Mouse (Mus musculus): ENCODE results near the gene Stra6l. TPM values are rescaled to one million over a fixed set of nuclear protein-coding genes. Genes with fewer than 3 reads are reported as not detected.
A peak's percentile ranks its signal among the peaks of the same experiment; 100 is the strongest.

Stra6l gene
- polyA plus RNA-seq, 1 experiment = 4.8 TPM

GRCm38 (mm10) chr4:45861160-45861559 lies 12.7 kb downstream of the Stra6l start:
- 58% methylated on average over 5 of the region's 5 CpGs for WGBS
- TF ChIP-seq CTCF (IDR thresholded peaks at IDR 0.05; ENCODE audit: extremely low read depth, insufficient read depth, insufficient read length, insufficient replicate concordance) (no peak), POLR2A (IDR thresholded peaks at IDR 0.05; ENCODE audit: low read depth, low read length) (no peak)
- H3K27ac ChIP-seq (ENCODE audit: insufficient read depth, low read length) = no peak overlapping the region

GRCm38 (mm10) chr4:45867416-45867815 lies 19.0 kb downstream of the Stra6l start:
- no peak for DNase-seq (ENCODE audit: low read depth in 1 of 2, low spot score in 2 of 2)
- Histone ChIP-seq H3K4me3 (ENCODE audit: extremely low read depth, insufficient read depth, insufficient read length) (no peak overlapping the region), H3K4me1 (ENCODE audit: control insufficient read depth, insufficient read depth, insufficient read length) (no peaks in the 10 kb centered on the region), H3K27me3 (ENCODE audit: control insufficient read depth, insufficient read depth, low read length) (no peaks in the 10 kb centered on the region), H3K36me3 (ENCODE audit: control insufficient read depth, insufficient read depth, low read length) (no peaks in the 10 kb centered on the region), H3K27ac (ENCODE audit: insufficient read depth, low read length) (no peak overlapping the region)
- WGBS = 92% methylated on average over 8 of the region's 8 CpGs
- TF ChIP-seq CTCF (IDR thresholded peaks at IDR 0.05; ENCODE audit: extremely low read depth, insufficient read depth, insufficient read length, insufficient replicate concordance) (no peak), POLR2A (IDR thresholded peaks at IDR 0.05; ENCODE audit: low read depth, low read length) (no peak)

More at GRCm38 (mm10) chr4:45861160-45861559, 12.7 kb downstream of the Stra6l start:
- Histone ChIP-seq H3K36me3 (ENCODE audit: control insufficient read depth, insufficient read depth, low read length) (no peaks in the 10 kb centered on the region), H3K4me3 (ENCODE audit: extremely low read depth, insufficient read depth, insufficient read length) (no peak overlapping the region), H3K4me1 (ENCODE audit: control insufficient read depth, insufficient read depth, insufficient read length) (no peaks in the 10 kb centered on the region), H3K27me3 (ENCODE audit: control insufficient read depth, insufficient read depth, low read length) (no peaks in the 10 kb centered on the region)
- DNase-seq (ENCODE audit: low read depth in 1 of 2, low spot score in 2 of 2) = no peak

GRCm38 (mm10) chr4:45869021-45869815 lies 20.8 kb downstream of the Stra6l start:
- Histone ChIP-seq H3K27ac (ENCODE audit: insufficient read depth, low read length) (no peak overlapping the region), H3K27me3 (ENCODE audit: control insufficient read depth, insufficient read depth, low read length) (no peaks in the 10 kb centered on the region), H3K36me3 (ENCODE audit: control insufficient read depth, insufficient read depth, low read length) (no peaks in the 10 kb centered on the region), H3K4me1 (ENCODE audit: control insufficient read depth, insufficient read depth, insufficient read length) (no peaks in the 10 kb centered on the region), H3K4me3 (ENCODE audit: extremely low read depth, insufficient read depth, insufficient read length) (no peak overlapping the region)
- TF ChIP-seq CTCF (IDR thresholded peaks at IDR 0.05; ENCODE audit: extremely low read depth, insufficient read depth, insufficient read length, insufficient replicate concordance) (no peak), POLR2A (IDR thresholded peaks at IDR 0.05; ENCODE audit: low read depth, low read length) (no peak)
- DNase-seq (ENCODE audit: low read depth in 1 of 2, low spot score in 2 of 2) = no peak
- 64% methylated on average over 24 of the region's 24 CpGs for WGBS

GRCm38 (mm10) chr4:45872147-45872546 lies 23.7 kb downstream of the Stra6l start:
- no peak overlapping the region for H3K4me3 ChIP-seq (ENCODE audit: extremely low read depth, insufficient read depth, insufficient read length)
- no peak overlapping the region for H3K27ac ChIP-seq (ENCODE audit: insufficient read depth, low read length)
- no peaks in the 10 kb centered on the region for H3K36me3 ChIP-seq (ENCODE audit: control insufficient read depth, insufficient read depth, low read length)
- no peaks in the 10 kb centered on the region for H3K27me3 ChIP-seq (ENCODE audit: control insufficient read depth, insufficient read depth, low read length)
- TF ChIP-seq CTCF (IDR thresholded peaks at IDR 0.05; ENCODE audit: extremely low read depth, insufficient read depth, insufficient read length, insufficient replicate concordance) (no peak), POLR2A (IDR thresholded peaks at IDR 0.05; ENCODE audit: low read depth, low read length) (no peak)
- DNase-seq (ENCODE audit: low read depth in 1 of 2, low spot score in 2 of 2) = no peak
- 83% methylated on average over 2 of the region's 2 CpGs for WGBS
- no peaks in the 10 kb centered on the region for H3K4me1 ChIP-seq (ENCODE audit: control insufficient read depth, insufficient read depth, insufficient read length)

- no peaks in the 10 kb centered on the region for H3K36me3 ChIP-seq (ENCODE audit: control insufficient read depth, insufficient read depth, low read length)
- WGBS = 47% methylated on average over 5 of the region's 5 CpGs
- no peaks in the 10 kb centered on the region for H3K27me3 ChIP-seq (ENCODE audit: control insufficient read depth, insufficient read depth, low read length)
- TF ChIP-seq CTCF (IDR thresholded peaks at IDR 0.05; ENCODE audit: extremely low read depth, insufficient read depth, insufficient read length, insufficient replicate concordance) (peak; percentile 21; the same call in 1 of the 2 replicates), POLR2A (IDR thresholded peaks at IDR 0.05; ENCODE audit: low read depth, low read length) (no peak)
- no peak overlapping the region for H3K27ac ChIP-seq (ENCODE audit: insufficient read depth, low read length)
- peaks cover 7% of the 10 kb centered on the region; the same call in 1 of the 2 replicates for H3K4me1 ChIP-seq (ENCODE audit: control insufficient read depth, insufficient read depth, insufficient read length)
- peak; percentile 13 to 25 for DNase-seq (ENCODE audit: low read depth in 1 of 2, low spot score in 2 of 2)
- no peak overlapping the region for H3K4me3 ChIP-seq (ENCODE audit: extremely low read depth, insufficient read depth, insufficient read length)
These were observed 30.5 kb downstream of the Stra6l start for GRCm38 (mm10) chr4:45878929-45879328.

GRCm38 (mm10) chr4:45882521-45882920 lies 34.1 kb downstream of the Stra6l start:
- Histone ChIP-seq H3K4me1 (ENCODE audit: control insufficient read depth, insufficient read depth, insufficient read length) (peaks cover 7% of the 10 kb centered on the region; the same call in 1 of the 2 replicates), H3K27ac (ENCODE audit: insufficient read depth, low read length) (peak overlapping the region; percentile 76), H3K36me3 (ENCODE audit: control insufficient read depth, insufficient read depth, low read length) (no peaks in the 10 kb centered on the region), H3K27me3 (ENCODE audit: control insufficient read depth, insufficient read depth, low read length) (no peaks in the 10 kb centered on the region), H3K4me3 (ENCODE audit: extremely low read depth, insufficient read depth, insufficient read length) (no peak overlapping the region)
- 49% methylated on average over 9 of the region's 9 CpGs for WGBS
- peak in 1 of 2 experiments; percentile 6 for DNase-seq (ENCODE audit: low read depth in 1 of 2, low spot score in 2 of 2)
- no peak for TF ChIP-seq CTCF (IDR thresholded peaks at IDR 0.05; ENCODE audit: extremely low read depth, insufficient read depth, insufficient read length, insufficient replicate concordance)
- no peak for TF ChIP-seq POLR2A (IDR thresholded peaks at IDR 0.05; ENCODE audit: low read depth, low read length)

GRCm38 (mm10) chr4:45883250-45883649 lies 34.8 kb downstream of the Stra6l start:
- 22% methylated on average over 16 of the region's 16 CpGs for WGBS
- Histone ChIP-seq H3K4me3 (ENCODE audit: extremely low read depth, insufficient read depth, insufficient read length) (no peak overlapping the region), H3K4me1 (ENCODE audit: control insufficient read depth, insufficient read depth, insufficient read length) (peaks cover 7% of the 10 kb centered on the region; the same call in 1 of the 2 replicates), H3K27me3 (ENCODE audit: control insufficient read depth, insufficient read depth, low read length) (no peaks in the 10 kb centered on the region), H3K27ac (ENCODE audit: insufficient read depth, low read length) (peak overlapping the region; percentile 76), H3K36me3 (ENCODE audit: control insufficient read depth, insufficient read depth, low read length) (no peaks in the 10 kb centered on the region)
- DNase-seq (ENCODE audit: low read depth in 1 of 2, low spot score in 2 of 2) = peak; percentile 40 to 58
- no peak for TF ChIP-seq CTCF (IDR thresholded peaks at IDR 0.05; ENCODE audit: extremely low read depth, insufficient read depth, insufficient read length, insufficient replicate concordance)
- no peak for TF ChIP-seq POLR2A (IDR thresholded peaks at IDR 0.05; ENCODE audit: low read depth, low read length)
